Mouse (Mus musculus) hindbrain, postnatal 0 days (tissue): ENCODE measurements around the gene Socs7. TPM values are rescaled to one million over a fixed set of nuclear protein-coding genes. Genes with fewer than 3 reads are reported as not detected.

Experiments used
- ATAC-seq: fragments of 200-750 bp; cut with Nextera tagmentation; 2 replicates; pipeline ENCODE4 v1.8.0; 2017; ENCODE audit warnings: mild to moderate bottlenecking, moderate TSS enrichment, moderate library complexity
- DNase-seq: peaks from one replicate; pipeline ENCODE4 v3.0.0-alpha.2; 2015; ENCODE audit warnings: low spot score
- H3K27ac ChIP-seq: fragments of 300-500 bp; sonication (generic); 2 replicates; pipeline ENCODE4 v1.5.1; 2014; ENCODE audit warnings: mild to moderate bottlenecking
- H3K27me3 ChIP-seq: fragments of 300-500 bp; sonication (generic); 2 replicates; pipeline ENCODE4 v1.6.1; 2014; ENCODE audit warnings: low read length, mixed read lengths; ENCODE audit not compliant: insufficient read depth
- H3K36me3 ChIP-seq: fragments of 300-500 bp; sonication (generic); 2 replicates; pipeline ENCODE4 v1.6.1; 2014; ENCODE audit warnings: low read length, mixed read lengths; ENCODE audit not compliant: insufficient read depth
- H3K4me1 ChIP-seq: fragments of 300-500 bp; sonication (generic); 2 replicates; pipeline ENCODE4 v1.6.1; 2014; ENCODE audit warnings: antibody characterized with exemption, low read length, mixed read lengths; ENCODE audit not compliant: insufficient read depth
- H3K4me2 ChIP-seq: fragments of 300-500 bp; sonication (generic); 2 replicates; pipeline ENCODE4 v1.6.1; 2014; ENCODE audit warnings: low read depth, mild to moderate bottlenecking, low read length, moderate library complexity, mixed read lengths
- H3K4me3 ChIP-seq: fragments of 300-500 bp; sonication (generic); 2 replicates; pipeline ENCODE4 v1.5.1; 2014; ENCODE audit warnings: low read length
- H3K9ac ChIP-seq: fragments of 300-500 bp; sonication (generic); replicated peaks from 2 replicates; pipeline ENCODE4 v1.6.1; 2014; ENCODE audit warnings: mild to moderate bottlenecking, low read length, moderate library complexity, mixed read lengths
- H3K9me3 ChIP-seq: fragments of 300-500 bp; sonication (generic); 2 replicates; pipeline ENCODE4 v1.6.1; 2016; ENCODE audit warnings: low read length, mixed read lengths
- CTCF ChIP-seq: IDR thresholded peaks from 2 replicates; pipeline ENCODE4 v1.5.1; 2016; ENCODE audit warnings: antibody characterized with exemption, control low read depth, low read depth
- WGBS: fragments of 180-500 bp; shearing (Covaris S2); extraction: QIAGEN DNeasy Blood & Tissue Kit; methylation state at CpG from one replicate; pipeline ENCODE4 v1.1.7; 2014; 5-methylcytosine and 5-hydroxymethylcytosine counted together
- polyA plus RNA-seq: library from polyadenylated mRNA; unstranded; fragments of >200 nt; fragmentation: Nextera tagmentation; extraction: Ambion mirVana; gene quantifications from 2 replicates; pipeline ENCODE4 v1.2.1, GENCODE M21; 2015
- total RNA-seq: library from RNA; depleted of rRNA; stranded (reverse); fragments of >200 nt; gene quantifications from 2 replicates; pipeline ENCODE4 v1.2.3, GENCODE M21; 2014

Gene Socs7
- total and polyA plus RNA-seq, 2 experiments from 2014 or later, result 5.9 to 59.0 TPM

- Histone ChIP-seq H3K27me3 (no peaks in the 10 kb centered on the region), H3K36me3 (no peaks in the 10 kb centered on the region), H3K9ac (no peak overlapping the region), H3K27ac (no peak overlapping the region), H3K4me2 (no peak overlapping the region), H3K9me3 (no peaks in the 10 kb centered on the region), H3K4me1 (peaks cover 8% of the 10 kb centered on the region; the same call in 1 of the 2 replicates), H3K4me3 (no peak overlapping the region)
- TF ChIP-seq CTCF, result no peak
- no peak for ATAC-seq
- WGBS, result 72% methylated on average over 3 of the region's 3 CpGs
- DNase-seq, result no peak
These were observed 62.5 kb downstream of the Socs7 start for GRCm38 (mm10) chr11:97424802-97425201.

GRCm38 (mm10) chr11:97427794-97428725 lies 65.7 kb downstream of the Socs7 start:
- ATAC-seq (peak; percentile 76), DNase-seq (peak; percentile 79)
- no peak overlapping the region for H3K27ac ChIP-seq
- peak overlapping the region; percentile 29 for H3K4me3 ChIP-seq
- peak overlapping the region; percentile 61 for H3K4me2 ChIP-seq
- no peaks in the 10 kb centered on the region for H3K9me3 ChIP-seq
- 1% methylated on average over 32 of the region's 32 CpGs for WGBS
- peaks cover 5% of the 10 kb centered on the region; the same call in 1 of the 2 replicates for H3K4me1 ChIP-seq
- H3K9ac ChIP-seq, result peak overlapping the region; percentile 49
- no peaks in the 10 kb centered on the region for H3K36me3 ChIP-seq
- H3K27me3 ChIP-seq, result no peaks in the 10 kb centered on the region
- TF ChIP-seq CTCF, result no peak

- H3K4me1 ChIP-seq, result peaks cover 5% of the 10 kb centered on the region; the same call in 1 of the 2 replicates
- TF ChIP-seq CTCF, result no peak
- WGBS, result 50% methylated on average over 4 of the region's 4 CpGs
- H3K4me3 ChIP-seq, result peak overlapping the region; percentile 29
- no peaks in the 10 kb centered on the region for H3K9me3 ChIP-seq
- no peak for ATAC-seq
- H3K27me3 ChIP-seq, result no peaks in the 10 kb centered on the region
- peak overlapping the region; percentile 61 for H3K4me2 ChIP-seq
- H3K36me3 ChIP-seq, result no peaks in the 10 kb centered on the region
- no peak for DNase-seq
- peak overlapping the region; percentile 49 for H3K9ac ChIP-seq
- H3K27ac ChIP-seq, result no peak overlapping the region
These were observed 66.4 kb downstream of the Socs7 start for GRCm38 (mm10) chr11:97428726-97429077.

- WGBS, result 77% methylated on average over 8 of the region's 8 CpGs
- no peak overlapping the region for H3K4me3 ChIP-seq
- no peak for DNase-seq
- no peak overlapping the region for H3K4me2 ChIP-seq
- no peak for TF ChIP-seq CTCF
- H3K9ac ChIP-seq, result no peak overlapping the region
- H3K4me1 ChIP-seq, result peaks cover 7% of the 10 kb centered on the region; the same call in 1 of the 2 replicates
- no peaks in the 10 kb centered on the region for H3K36me3 ChIP-seq
- ATAC-seq, result no peak
- no peaks in the 10 kb centered on the region for H3K9me3 ChIP-seq
- no peak overlapping the region for H3K27ac ChIP-seq
- no peaks in the 10 kb centered on the region for H3K27me3 ChIP-seq
These were observed 67.3 kb downstream of the Socs7 start for GRCm38 (mm10) chr11:97429615-97430014.

GRCm38 (mm10) chr11:97432015-97432414 lies 69.7 kb downstream of the Socs7 start:
- WGBS, result 6% methylated on average over 3 of the region's 3 CpGs
- ATAC-seq (no peak), DNase-seq (peak; percentile 38)
- Histone ChIP-seq H3K36me3 (no peaks in the 10 kb centered on the region), H3K9me3 (no peaks in the 10 kb centered on the region), H3K9ac (no peak overlapping the region), H3K4me3 (no peak overlapping the region), H3K4me1 (peaks cover 12% of the 10 kb centered on the region; the same call in 1 of the 2 replicates), H3K27me3 (no peaks in the 10 kb centered on the region), H3K27ac (no peak overlapping the region), H3K4me2 (no peak overlapping the region)
- peak; percentile 88 for TF ChIP-seq CTCF

GRCm38 (mm10) chr11:97432983-97433539 lies 70.7 kb downstream of the Socs7 start:
- Histone ChIP-seq H3K9ac (no peak overlapping the region), H3K9me3 (no peaks in the 10 kb centered on the region), H3K36me3 (no peaks in the 10 kb centered on the region), H3K27me3 (no peaks in the 10 kb centered on the region), H3K4me1 (peaks cover 12% of the 10 kb centered on the region; the same call in 1 of the 2 replicates), H3K4me2 (no peak overlapping the region), H3K4me3 (no peak overlapping the region), H3K27ac (no peak overlapping the region)
- 83% methylated on average over 8 of the region's 8 CpGs for WGBS
- no peak for TF ChIP-seq CTCF
- no peak for ATAC-seq
- DNase-seq, result no peak
